Mouse (Mus musculus) small intestine, adult 2 months (tissue): ENCODE data around the gene Olfr550. TPM values are rescaled to one million over a fixed set of nuclear protein-coding genes. Genes with fewer than 3 reads are reported as not detected.

ENCODE experiments used
- H3K27ac ChIP-seq: fragments of 200-500 bp; 2 replicates; pipeline ENCODE4 v1.5.1; 2012; ENCODE audit warnings: low read depth, low read length, control low read depth, inconsistent platforms; ENCODE audit not compliant: insufficient read depth
- H3K27me3 ChIP-seq: fragments of 200-500 bp; 2 replicates; pipeline ENCODE4 v1.6.1; 2012; ENCODE audit warnings: mild to moderate bottlenecking, moderate library complexity, low read length, inconsistent platforms; ENCODE audit not compliant: control insufficient read depth, insufficient read depth
- H3K36me3 ChIP-seq: fragments of 200-500 bp; 2 replicates; pipeline ENCODE4 v1.6.1; 2012; ENCODE audit warnings: mild to moderate bottlenecking, low read length, control low read depth, inconsistent platforms; ENCODE audit not compliant: control insufficient read depth, insufficient read depth
- H3K4me1 ChIP-seq: fragments of 200-500 bp; 2 replicates; pipeline ENCODE4 v1.6.1; 2012; ENCODE audit warnings: low read length, inconsistent platforms, mixed read lengths; ENCODE audit not compliant: control insufficient read depth, insufficient read depth, insufficient read length
- H3K4me3 ChIP-seq: fragments of 200-500 bp; 2 replicates; pipeline ENCODE4 v1.5.1; 2012; ENCODE audit warnings: low read depth, mild to moderate bottlenecking, control low read depth, inconsistent platforms, low read length, moderate library complexity
- CTCF ChIP-seq: fragments of 200-500 bp; IDR thresholded peaks from 2 replicates; pipeline ENCODE4 v1.5.1; 2012; ENCODE audit warnings: low read depth, mild to moderate bottlenecking, control low read depth, inconsistent platforms, low read length, moderate library complexity, mixed read lengths; ENCODE audit not compliant: insufficient replicate concordance, insufficient read length; ENCODE audit errors: extremely low read depth
- POLR2A ChIP-seq: fragments of 200-500 bp; IDR thresholded peaks from 2 replicates; pipeline ENCODE4 v1.6.1; 2012; ENCODE audit warnings: low read depth, mild to moderate bottlenecking, control low read depth, inconsistent platforms, low read length, moderate library complexity
- WGBS: fragments of 180-500 bp; shearing (Covaris S2); methylation state at CpG from one replicate; pipeline ENCODE4 v1.1.7; 2018; 5-methylcytosine and 5-hydroxymethylcytosine counted together
- polyA plus RNA-seq: library from polyadenylated mRNA; depleted of rRNA; stranded (reverse); fragments of >200 nt; gene quantifications from 2 replicates; pipeline ENCODE4 v1.2.3, GENCODE M21; 2012

Olfr550 gene
- polyA plus RNA-seq, 1 experiment, result not detected

GRCm38 (mm10) chr7:102564999-102565997, 5.9 kb upstream of the Olfr550 start, which contains the start of gene Trim21:
TSS of gene Trim21 (minus strand) at chr7:102565486.
- H3K4me3 ChIP-seq, result peak within 1 kb of the TSS; percentile 87
- H3K27me3 ChIP-seq, result no peaks in the 10 kb centered on the region; the same call in 1 of the 2 replicates
- TF ChIP-seq CTCF (no peak), POLR2A (peak; percentile 49; the same call in 1 of the 2 replicates)
- 5% methylated on average over 10 of the region's 10 CpGs for WGBS
- H3K27ac ChIP-seq, result peak within 1 kb of the TSS; percentile 54
- H3K4me1 ChIP-seq, result peaks cover 4% of the 10 kb centered on the region; the same call in 1 of the 2 replicates
- peaks cover 25% of the 10 kb centered on the region for H3K36me3 ChIP-seq

- no peaks in the 10 kb centered on the region; the same call in 1 of the 2 replicates for H3K27me3 ChIP-seq
- TF ChIP-seq POLR2A (no peak), CTCF (no peak)
- no peak overlapping the region for H3K4me3 ChIP-seq
- no peak overlapping the region for H3K27ac ChIP-seq
- peaks cover 4% of the 10 kb centered on the region; the same call in 1 of the 2 replicates for H3K4me1 ChIP-seq
- peaks cover 16% of the 10 kb centered on the region for H3K36me3 ChIP-seq
- 94% methylated on average over 4 of the region's 4 CpGs for WGBS
These were observed 5.0 kb upstream of the Olfr550 start for GRCm38 (mm10) chr7:102566219-102566618.

GRCm38 (mm10) chr7:102573174-102573830, 2.1 kb downstream of the Olfr550 start:
- Histone ChIP-seq H3K4me3 (no peak overlapping the region), H3K27me3 (no peaks in the 10 kb centered on the region; the same call in 1 of the 2 replicates), H3K27ac (no peak overlapping the region), H3K4me1 (no peaks in the 10 kb centered on the region), H3K36me3 (no peaks in the 10 kb centered on the region)
- WGBS, result 79% methylated on average over 3 of the region's 3 CpGs
- no peak for TF ChIP-seq CTCF
- TF ChIP-seq POLR2A, result no peak

GRCm38 (mm10) chr7:102575998-102576397, 4.8 kb downstream of the Olfr550 start:
- no peaks in the 10 kb centered on the region for H3K4me1 ChIP-seq
- no peaks in the 10 kb centered on the region for H3K36me3 ChIP-seq
- H3K27ac ChIP-seq, result no peak overlapping the region
- WGBS, result 56% methylated on average over 6 of the region's 6 CpGs
- no peak overlapping the region for H3K4me3 ChIP-seq
- TF ChIP-seq CTCF (no peak), POLR2A (no peak)
- H3K27me3 ChIP-seq, result no peaks in the 10 kb centered on the region

GRCm38 (mm10) chr7:102591786-102592185, 20.5 kb downstream of the Olfr550 start, which contains the start of gene Olfr551:
TSS of gene Olfr551 (minus strand) at chr7:102591886.
- TF ChIP-seq POLR2A, result no peak
- Histone ChIP-seq H3K4me3 (no peak within 1 kb of the TSS), H3K27ac (no peak within 1 kb of the TSS), H3K36me3 (no peaks in the 10 kb centered on the region), H3K4me1 (no peaks in the 10 kb centered on the region), H3K27me3 (no peaks in the 10 kb centered on the region)
- 90% methylated on average over 3 of the region's 3 CpGs for WGBS

GRCm38 (mm10) chr7:102597378-102598031, 26.3 kb downstream of the Olfr550 start, which contains the start of gene Olfr552:
TSS of gene Olfr552 (plus strand) at chr7:102597770.
- TF ChIP-seq POLR2A, result no peak
- no peak for TF ChIP-seq CTCF
- H3K4me3 ChIP-seq, result no peak within 1 kb of the TSS
- 47% methylated on average over 1 of the region's 1 CpGs for WGBS

GRCm38 (mm10) chr7:102618118-102618517, 46.9 kb downstream of the Olfr550 start, which contains the start of gene Olfr553:
TSS of gene Olfr553 (minus strand) at chr7:102618218.
- Histone ChIP-seq H3K4me1 (no peaks in the 10 kb centered on the region), H3K27me3 (no peaks in the 10 kb centered on the region), H3K4me3 (no peak within 1 kb of the TSS), H3K27ac (no peak within 1 kb of the TSS), H3K36me3 (no peaks in the 10 kb centered on the region)
- no peak for TF ChIP-seq CTCF
- TF ChIP-seq POLR2A, result no peak

More at GRCm38 (mm10) chr7:102597378-102598031, 26.3 kb downstream of the Olfr550 start, which contains the start of gene Olfr552:
- H3K36me3 ChIP-seq, result no peaks in the 10 kb centered on the region
- no peak within 1 kb of the TSS for H3K27ac ChIP-seq
- no peaks in the 10 kb centered on the region for H3K4me1 ChIP-seq
- H3K27me3 ChIP-seq, result no peaks in the 10 kb centered on the region
